Mouse (Mus musculus) B cell, adult 2 months (primary cell): Measurements from ENCODE around the gene Lelp1.

Source experiments
- DNase-seq, 2 experiments: peaks; one replicate each; pipeline ENCODE4 v3.0.0; 2022

Lelp1 gene

DNA sequence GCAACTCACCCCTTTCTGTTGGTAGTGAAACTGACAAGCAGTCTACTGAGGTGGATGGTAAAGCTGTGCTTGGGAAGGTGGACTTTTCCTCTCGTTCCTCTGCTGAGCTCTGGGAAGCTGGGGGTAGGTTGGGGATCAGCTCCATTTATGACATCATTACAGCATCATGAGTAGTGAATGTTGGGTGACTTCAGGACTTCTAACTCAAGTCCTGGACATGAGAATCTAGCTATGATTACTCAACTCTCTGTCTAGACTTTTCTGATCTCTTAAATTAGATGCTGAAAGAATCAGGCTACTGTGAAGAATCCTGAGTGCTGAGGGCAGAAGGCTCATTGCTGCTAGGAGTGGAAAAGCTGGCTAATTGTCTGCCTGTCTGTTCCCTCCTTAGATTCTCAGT lies at the start of gene Lelp1:
Gene Lelp1 (minus strand): TSS at position 101 of the 400 bp plus-strand sequence.
- no peak for DNase-seq

DNA sequence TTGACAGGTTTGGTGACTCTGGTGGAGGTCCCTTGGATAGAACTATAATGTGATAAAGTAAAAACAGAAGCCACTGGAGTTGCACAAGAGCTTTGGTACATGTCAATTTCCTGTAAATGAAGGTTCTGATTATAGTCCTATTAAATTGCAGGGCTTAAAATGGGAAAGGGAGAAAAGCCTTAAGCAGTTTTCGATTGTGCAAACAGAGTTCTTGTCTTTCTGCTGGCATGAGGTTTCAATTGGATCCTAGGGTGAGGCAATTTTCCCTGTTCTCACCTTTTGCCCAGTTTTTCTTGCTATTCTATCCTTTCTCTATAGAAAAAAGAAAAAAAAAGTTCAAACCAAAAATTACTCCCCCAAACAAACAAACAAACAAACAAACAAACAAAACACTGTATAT lies 34.3 kb upstream of the Lelp1 start:
- DNase-seq, result no peak

DNA sequence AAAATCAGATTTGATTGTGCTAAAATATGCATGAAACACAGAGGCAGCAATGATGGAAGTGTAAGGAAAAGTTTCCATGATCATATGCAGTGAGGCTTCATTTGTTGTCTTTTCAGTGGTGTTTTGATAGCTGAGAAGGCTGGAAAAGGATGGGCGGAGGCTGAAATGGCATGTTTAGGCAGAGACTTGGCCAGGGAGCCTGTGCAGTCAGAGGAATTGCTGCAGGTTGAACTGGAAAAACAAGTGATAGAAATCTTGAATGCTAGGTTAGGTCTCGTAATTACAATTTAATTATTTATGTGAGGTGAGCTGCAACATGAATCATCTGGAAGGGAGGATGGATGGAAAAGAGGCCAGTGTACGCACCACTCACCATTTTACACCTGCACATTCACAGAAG lies 27.3 kb upstream of the Lelp1 start:
- DNase-seq, result no peak

DNA sequence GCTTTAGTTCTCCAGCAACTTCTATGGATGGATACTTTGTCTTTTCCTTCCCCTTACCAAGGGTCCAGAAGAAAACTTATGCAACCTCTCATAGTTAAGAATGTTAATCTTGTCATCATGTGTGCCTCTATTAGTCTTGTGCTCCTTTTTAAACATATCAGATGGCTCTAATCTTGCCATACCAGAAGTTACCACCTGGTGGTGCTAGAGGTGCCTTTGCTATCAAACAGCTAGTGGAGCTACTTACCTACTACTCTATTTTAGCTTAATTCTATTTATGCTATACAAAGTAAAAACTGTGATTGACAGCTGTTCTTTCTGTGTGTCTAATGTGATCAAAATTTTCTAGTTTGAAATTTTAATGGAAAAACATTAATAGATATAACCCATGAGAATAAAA lies 10.8 kb upstream of the Lelp1 start:
- no peak for DNase-seq

DNA sequence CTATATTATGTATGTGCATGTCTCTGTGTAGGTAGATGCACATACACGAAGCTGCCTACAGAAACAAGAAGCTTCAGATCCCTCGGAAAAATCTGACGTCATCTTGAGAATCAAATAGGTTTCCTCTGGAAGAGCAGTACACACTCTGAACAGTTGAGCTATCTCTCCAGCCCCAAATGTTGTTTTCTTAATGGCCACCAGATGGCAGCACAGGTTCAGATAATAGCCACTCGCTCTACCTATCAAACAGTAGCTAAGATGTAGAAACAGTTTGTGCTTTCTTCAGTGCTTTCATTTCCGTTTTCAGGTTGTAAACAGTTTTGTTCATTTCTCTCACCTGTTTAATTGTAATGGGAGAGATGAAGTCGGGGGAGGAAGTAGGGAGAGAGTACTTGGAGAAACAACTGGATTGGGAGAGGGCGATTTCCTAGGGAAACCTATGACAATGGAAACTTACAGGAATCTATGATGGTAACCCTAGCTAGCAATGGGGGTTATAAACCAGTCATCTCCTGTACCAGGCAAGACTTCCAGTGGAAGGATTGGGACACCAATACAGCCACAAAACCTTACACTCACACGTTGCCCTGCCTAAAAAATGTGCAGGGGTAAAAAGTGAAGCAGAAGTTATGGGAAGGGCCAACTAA lies 8.2 kb upstream of the Lelp1 start:
- peak; percentile 2 to 3 for DNase-seq

DNA sequence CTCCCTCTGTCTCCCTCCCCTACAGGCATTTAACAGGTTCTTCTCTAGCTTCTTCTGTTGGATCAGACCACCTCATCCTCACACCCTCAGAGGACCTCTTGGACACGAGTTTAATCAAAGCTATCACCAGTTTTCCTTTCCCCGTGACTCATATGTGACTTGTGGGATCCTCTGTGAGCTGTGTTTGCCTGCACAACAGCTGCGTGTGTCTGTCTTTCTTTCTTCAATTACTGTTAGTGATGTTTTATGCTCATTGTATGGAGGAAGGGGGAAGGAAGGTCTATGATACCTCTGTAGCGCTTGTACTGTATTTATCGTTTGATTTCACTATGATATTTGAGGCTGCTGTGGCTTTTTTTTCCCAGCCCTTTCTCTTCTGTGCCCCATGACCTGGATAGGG lies 5.4 kb upstream of the Lelp1 start:
- no peak for DNase-seq

DNA sequence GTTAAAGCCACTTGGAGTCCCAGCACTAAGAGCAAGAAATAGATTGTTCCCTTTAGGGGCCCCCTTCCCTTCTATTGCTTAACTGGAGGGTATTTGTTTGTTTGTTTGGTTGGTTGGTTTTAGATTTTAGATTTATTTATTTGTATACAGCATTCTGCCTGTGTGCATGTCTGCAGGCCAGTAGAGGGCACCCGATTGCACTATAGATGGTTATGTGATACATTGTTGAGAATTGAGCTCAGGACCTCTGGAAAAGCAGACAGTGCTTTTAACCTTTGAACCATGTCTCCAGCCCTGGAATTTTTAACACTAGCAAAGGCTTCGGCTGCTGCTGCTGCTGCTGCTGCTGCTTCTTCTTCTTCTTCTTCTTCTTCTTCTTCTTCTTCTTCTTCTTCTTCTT lies 4.9 kb upstream of the Lelp1 start:
- no peak for DNase-seq

DNA sequence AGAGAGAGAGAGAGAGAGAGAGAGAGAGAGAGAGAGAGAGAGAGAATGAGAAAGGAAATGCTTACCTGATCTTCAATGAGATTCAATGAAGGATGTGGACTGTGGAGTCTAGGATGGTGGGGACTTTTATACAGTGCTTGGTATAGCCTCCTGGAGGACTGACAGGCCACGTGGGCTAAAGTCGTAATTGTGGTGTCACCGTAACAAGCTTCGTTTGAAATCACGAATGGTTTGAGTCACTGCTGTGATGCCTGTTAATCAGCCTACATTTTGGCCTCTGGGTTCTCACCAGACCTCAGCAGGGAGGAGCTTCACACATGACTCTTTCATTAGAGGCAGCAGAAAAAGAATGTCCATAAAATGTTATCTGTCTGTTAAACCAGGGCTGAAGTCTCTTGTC lies 18.7 kb downstream of the Lelp1 start, which contains the start of gene Prr9:
Gene Prr9 (minus strand): TSS at position 101 of the 400 bp plus-strand sequence.
- no peak for DNase-seq

DNA sequence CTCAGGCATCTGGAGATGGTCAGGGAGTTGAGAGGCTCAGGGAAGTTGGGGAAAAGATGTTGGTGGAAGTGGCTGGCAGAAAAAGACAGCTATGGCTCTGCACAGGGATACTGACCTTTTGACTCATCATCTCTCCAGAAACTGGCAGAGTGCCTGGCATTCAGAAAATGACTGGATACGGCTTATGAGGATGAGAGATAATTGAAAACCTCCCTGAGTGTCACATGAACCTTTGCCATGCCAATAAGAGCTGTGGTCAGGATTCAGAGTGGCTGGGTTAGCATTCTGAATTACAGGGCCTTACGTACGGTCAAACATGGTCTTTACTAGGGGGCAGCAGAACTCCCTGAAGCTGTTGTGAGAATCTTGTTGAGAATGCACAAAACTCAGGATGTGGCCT lies 21.6 kb downstream of the Lelp1 start:
- no peak for DNase-seq

DNA sequence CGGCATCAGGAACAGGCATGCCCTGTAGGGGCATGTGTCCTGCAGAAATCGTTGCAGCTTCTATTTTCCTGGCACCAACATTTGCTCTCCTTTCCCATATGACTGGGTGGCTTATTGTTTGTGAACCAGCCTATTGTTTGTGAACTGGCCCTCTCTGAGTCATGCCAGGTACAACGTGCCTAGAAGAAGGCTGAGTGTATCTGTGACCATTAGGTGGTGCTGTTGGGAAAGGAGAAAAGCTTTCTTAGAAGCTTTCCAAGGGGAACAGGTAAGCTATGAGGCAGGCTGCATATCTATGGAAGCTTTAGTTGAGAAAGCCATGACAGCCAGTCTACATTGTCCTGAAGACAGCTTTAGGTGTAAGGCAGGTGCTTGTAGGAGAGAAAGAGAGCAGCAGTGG lies 24.6 kb downstream of the Lelp1 start:
- DNase-seq, result no peak

DNA sequence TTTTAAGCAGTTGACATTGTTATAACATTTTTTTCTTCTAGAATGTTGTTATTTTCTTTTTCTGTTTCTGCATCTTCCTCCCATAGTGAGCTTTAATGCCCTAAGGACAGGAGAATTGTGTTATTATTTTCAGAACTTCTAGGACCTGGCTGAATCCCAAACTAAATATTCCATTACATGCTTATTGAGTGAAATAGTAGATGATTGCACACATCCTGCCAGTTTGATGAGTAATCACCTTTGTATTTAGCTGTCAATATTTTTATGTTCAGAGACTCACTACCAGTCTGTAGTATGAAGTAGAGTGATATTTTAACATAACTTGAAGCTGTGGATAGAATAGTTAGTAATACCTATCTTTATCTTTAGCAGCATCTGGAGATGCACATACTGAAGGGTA lies 31.0 kb downstream of the Lelp1 start:
- DNase-seq, result no peak

DNA sequence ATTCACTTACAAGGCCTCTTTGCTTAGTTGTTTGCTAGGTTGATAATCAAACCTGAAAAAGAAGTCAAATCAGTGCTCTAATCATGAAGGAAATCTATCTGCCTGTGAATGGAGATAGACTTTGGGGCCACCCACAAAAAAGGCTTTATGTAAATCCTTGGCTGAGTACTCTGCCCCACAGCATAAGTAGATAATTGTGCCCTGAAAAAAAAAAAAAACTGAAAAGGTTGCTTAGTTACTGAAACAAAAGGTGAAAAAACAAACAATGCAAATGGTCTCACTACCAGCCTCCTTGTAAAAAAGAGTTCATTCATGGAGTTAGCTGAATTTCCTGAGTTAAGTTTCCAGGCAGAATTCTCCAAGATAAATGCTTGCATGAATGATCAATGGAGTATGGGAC lies 31.8 kb downstream of the Lelp1 start:
- DNase-seq, result no peak

DNA sequence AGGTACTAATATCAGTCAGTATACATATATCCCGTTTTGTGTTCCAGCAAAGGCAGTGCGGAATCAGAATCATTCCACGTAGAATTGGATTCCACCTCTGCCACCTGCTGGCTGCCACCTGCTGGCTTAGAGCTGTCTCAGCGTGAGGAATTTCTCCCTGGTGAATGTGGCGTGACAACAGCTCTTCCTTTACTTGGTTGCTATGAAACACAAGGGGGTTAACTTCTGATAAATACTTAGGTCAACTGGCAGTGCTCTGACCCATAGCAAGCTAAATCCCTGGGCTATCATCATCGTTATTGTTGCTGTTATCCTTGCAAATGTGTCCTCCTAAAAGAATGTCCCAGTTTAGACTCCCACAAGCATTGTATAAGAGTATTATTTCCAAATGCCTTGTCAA lies 36.0 kb downstream of the Lelp1 start:
- DNase-seq, result no peak
